Mouse (Mus musculus): Measurements from ENCODE around the gene Erc2.

GRCm38 (mm10) chr14:28295145-28295544 lies 672.9 kb downstream of the Erc2 start:
- no peak for TF ChIP-seq POLR2A (IDR thresholded peaks at IDR 0.05; ENCODE audit: insufficient read length, low read depth)
- TF ChIP-seq CEBPB (IDR thresholded peaks at IDR 0.05; ENCODE audit: insufficient read depth, poor library complexity, severe bottlenecking): no peak
- no peak for TF ChIP-seq TCF12 (IDR thresholded peaks at IDR 0.05; ENCODE audit: insufficient read depth, poor library complexity, severe bottlenecking)
